Mouse (Mus musculus) brain, embryonic 14.5 days (tissue): ENCODE results near the gene Atp6v0d1. TPM values are rescaled to one million over a fixed set of nuclear protein-coding genes. Genes with fewer than 3 reads are reported as not detected.
"Not testable (repeated sequence)": the region's sequence is repeated elsewhere in the genome, so short reads cannot be mapped to it uniquely, and the experiment has no call there.

ENCODE experiments used
- DNase-seq: peaks from one replicate; pipeline ENCODE4 v3.0.0-alpha.2; 2011; ENCODE audit warnings: low read depth
- CTCF ChIP-seq: fragments of 200-500 bp; IDR thresholded peaks from 2 replicates; pipeline ENCODE4 v1.5.1; 2012; ENCODE audit warnings: inconsistent platforms, mild to moderate bottlenecking, moderate library complexity, borderline replicate concordance; ENCODE audit not compliant: insufficient read depth, insufficient read length; ENCODE audit errors: extremely low read depth
- POLR2A ChIP-seq: fragments of 200-500 bp; IDR thresholded peaks from 2 replicates; pipeline ENCODE4 v1.6.1; 2012; ENCODE audit warnings: mild to moderate bottlenecking, inconsistent platforms, borderline replicate concordance; ENCODE audit not compliant: poor library complexity, insufficient read depth, insufficient read length, severe bottlenecking; ENCODE audit errors: extremely low read depth
- polyA plus RNA-seq: library from polyadenylated mRNA; depleted of rRNA; stranded (reverse); fragments of >200 nt; gene quantifications from 2 replicates; pipeline ENCODE4 v1.2.3, GENCODE M21; 2012

Atp6v0d1 gene
- polyA plus RNA-seq, 1 experiment: 236 TPM

DNA sequence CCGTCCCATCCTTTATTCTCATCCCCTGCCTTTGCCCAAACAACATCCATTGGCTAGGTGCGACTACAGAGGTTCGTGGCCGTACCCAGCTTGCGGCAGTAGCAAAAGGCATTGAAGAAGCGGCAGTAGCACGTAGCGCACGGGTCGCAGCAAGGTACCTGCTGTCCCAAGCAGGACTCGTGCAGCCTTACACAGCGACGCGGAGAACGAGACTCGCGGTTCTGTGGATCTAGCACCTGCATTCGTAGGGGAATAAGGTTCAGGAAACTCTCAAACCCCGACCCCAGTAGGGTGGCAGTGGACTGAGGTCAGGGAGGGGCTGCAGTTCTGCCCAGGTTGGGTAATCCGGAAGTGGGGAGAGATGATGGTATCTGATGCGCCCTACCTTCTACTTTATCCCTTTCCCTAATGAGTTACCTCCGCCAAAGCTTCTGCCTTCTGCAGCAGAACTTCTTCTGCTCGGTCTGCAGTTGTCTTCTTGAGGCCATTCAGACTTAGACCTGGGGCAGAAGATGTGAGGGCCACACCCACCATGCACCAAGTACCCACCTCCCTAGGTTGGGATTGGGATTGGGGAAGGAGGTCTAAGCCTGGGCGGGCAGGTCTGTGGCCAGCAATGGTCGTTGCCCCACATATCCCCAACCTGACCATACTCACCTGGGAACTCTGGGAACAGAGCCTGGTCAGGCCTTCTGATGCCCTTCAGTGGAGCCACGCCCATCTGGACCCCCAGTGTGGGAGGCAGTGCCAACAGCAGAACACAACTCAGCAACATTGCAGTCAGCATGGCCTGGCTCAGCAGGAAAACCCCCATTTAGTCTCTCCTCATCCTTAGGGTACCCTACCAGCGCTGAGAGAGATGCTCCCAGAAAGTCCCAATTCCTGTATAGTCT, 1.1 kb upstream of the Atp6v0d1 start:
- no peak for TF ChIP-seq CTCF
- no peak for TF ChIP-seq POLR2A
- peak; percentile 53 for DNase-seq

DNA sequence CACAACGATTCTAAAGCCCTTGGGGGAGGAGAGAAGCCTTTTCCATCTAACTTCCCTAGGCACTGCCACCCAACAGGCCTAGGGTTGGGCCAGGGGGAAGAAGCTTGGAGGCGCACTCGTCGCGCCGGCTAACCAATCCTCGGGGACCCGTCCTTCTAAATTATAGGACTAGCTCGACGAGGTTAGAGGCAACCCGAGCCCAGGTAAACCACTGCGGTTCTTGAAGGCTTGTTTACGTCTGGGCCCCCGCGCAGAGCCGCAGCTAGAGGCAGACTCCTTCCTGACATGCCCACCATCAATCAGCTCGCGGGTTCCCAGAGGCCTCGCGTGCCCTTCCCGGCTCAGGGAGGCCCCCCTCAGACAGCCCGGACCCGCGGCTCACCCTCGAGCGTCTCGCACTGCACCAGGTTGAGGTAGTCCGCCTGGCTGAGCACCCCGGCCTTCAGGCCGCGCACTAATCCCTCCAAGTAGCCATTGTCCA, 406 bp downstream of the Atp6v0d1 start:
- DNase-seq: no peak
- TF ChIP-seq CTCF (no peak), POLR2A (no peak)

DNA sequence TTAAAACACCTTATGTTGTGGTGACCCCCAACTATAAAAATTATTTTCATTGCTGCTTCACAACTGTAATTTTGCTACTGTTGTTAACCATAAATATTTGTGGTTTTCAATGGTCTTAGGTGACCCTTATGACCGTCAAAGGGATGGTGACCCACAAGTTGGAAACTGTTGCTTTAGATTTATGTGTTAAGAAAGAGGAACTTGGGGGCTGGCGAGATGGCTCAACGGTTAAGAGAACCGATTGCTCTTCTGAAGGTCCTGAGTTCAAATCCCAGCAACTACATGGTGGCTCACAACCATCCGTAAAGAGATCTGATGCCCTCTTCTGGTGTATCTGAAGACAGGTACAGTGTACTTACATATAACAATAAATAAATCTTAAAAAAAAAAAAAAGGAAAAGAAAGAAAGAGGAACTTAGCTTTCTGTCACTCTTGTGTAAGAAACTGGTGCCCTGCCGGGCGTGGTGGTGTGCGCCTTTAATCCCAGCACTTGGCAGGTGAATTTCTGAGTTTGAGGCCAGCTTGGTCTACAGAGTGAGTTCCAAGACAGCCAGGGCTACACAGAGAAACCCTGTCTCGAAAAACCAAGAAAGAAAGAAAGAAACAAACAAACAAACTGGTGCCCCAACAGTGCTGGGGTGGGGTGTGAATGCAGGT, 1.1 kb downstream of the Atp6v0d1 start:
- not testable (repeated sequence) for DNase-seq

DNA sequence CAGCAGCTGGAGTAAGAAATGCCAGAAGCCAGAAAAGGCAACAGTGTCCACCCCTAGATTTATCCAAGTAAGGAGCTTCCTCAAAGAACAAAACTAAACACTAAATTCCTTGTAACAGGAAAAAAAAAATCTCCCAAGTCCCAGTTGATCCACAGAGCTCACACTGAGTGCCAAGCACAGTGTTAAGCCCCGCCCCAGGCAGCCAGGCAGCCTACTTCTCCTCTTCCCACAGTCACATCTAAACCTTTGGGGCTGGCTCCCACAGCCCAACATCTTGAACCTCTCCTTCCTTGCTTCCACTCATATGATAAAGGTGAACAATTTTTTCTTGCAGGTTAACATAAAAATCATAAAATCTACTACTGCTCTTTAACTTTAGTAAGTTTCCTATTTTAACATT, 2.0 kb downstream of the Atp6v0d1 start:
- no peak for TF ChIP-seq CTCF
- no peak for TF ChIP-seq POLR2A

DNA sequence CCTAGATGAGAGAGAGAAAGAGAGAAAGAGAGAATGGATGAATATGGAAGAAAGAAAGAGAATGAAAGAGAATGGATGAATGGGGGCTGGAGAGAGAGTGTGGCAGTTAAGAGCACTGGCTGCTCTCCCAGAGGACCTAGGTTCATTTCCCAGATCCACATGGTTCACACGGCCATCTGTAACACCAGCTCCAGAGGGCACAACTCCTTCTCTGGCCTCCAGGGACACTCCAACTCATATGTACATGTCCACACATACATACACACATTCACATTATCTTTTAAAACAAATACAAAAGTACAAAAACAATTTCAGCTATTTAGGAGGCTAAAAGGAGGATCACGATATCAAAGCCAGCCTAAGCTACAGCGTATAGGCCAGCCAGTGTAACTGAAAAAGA, 3.0 kb downstream of the Atp6v0d1 start:
- TF ChIP-seq POLR2A: no peak
- no peak for DNase-seq

More for the DNA sequence above, 2.0 kb downstream of the Atp6v0d1 start:
- no peak for DNase-seq

DNA sequence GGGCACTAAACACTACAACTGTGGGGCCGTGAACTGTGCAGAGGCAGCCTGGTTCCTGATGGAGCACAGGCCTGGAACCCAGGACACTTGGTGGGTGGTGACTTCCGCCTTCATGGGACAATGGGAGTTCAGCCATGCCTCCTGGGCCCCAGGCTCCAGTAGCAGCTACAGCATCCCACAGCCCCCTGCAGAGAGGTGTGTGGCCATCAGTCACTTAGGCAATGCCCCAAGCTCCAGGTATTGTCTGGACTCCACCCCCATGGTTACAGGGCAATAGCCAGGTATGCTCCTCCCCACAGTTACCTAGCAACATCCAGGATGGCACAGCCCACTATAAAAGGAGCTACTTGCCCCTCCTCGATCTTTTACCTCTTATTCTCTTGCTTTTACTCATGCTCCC, 10.6 kb downstream of the Atp6v0d1 start:
- no peak for TF ChIP-seq POLR2A
- TF ChIP-seq CTCF: no peak
- DNase-seq: no peak

DNA sequence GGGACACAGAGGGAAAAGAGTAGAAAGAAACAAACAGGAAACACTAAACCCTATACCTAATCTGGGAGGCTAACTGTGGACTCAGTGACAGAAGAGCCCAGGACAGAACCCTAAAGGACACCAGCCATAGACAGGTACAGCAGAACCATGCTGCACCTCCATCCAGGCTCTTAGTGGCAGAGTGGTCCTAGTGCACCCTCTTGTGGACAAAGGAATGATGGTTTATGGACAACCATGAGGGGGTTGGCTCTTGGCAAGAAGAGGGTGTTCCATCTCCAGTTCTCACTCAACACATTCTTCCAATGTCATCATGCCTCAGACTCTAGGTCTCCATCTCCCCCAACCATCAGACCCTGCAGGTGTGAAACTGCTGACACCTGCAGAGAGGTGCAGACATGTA, 11.8 kb downstream of the Atp6v0d1 start:
- peak; percentile 71 for DNase-seq
- TF ChIP-seq POLR2A: no peak
- TF ChIP-seq CTCF: peak; percentile 73

DNA sequence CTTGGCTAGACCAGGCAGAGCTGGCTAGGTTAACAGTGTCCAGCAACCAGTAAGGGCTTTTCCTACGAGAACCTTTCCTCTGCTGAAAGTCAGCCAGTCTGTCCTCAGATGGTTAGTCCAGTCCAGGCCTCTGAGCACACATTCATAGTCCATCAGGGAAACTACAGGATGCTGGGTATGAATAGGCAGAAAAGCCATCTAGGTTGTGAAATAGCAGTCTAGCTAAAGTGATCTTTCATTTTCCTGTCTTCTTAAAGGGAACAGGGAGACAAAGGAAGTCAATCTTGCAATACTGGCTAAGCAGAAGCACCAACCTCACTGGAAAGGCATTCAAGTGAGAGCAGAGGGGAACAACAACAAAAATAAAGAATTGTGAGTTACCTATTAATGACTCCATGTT, 13.0 kb downstream of the Atp6v0d1 start:
- no peak for DNase-seq
- TF ChIP-seq CTCF (no peak), POLR2A (no peak)

DNA sequence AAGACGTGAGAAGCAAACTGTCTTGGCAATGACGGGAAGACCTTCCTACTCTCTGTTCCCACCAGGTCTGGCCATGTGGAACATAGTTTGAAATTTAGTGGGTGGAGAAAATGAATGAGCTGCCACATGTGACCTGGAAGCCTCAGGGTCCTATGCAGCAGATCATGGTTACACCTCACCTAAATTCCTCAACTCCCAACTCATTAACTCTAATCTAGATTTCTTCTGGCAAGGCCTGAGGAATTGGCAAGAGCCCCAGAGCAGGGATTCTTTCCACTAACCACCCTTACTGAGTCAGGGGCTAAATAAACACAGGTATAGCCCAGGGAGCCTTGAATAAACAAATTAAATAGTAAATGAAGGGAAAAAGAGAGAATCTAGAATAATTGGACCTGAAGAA, 13.8 kb downstream of the Atp6v0d1 start:
- DNase-seq: no peak

DNA sequence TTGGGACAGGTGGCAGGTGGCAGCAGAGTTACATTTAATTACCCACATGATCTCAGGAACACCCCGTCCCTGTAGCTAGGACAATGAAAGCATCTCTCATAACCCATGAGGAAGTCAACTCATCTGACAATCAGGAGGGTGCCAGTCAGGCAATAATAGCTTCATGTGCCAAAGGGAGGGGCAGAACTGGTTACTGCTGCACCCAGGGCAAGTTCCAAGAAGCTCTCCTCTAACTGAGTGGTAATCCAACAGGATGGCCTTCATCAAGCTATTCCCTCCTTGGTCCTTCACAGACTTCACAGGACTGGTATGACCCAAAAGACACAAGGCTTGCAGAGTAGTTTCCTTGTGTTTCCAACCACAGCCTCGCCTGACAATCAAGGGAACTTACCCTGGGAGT, 15.8 kb downstream of the Atp6v0d1 start:
- DNase-seq: no peak
- no peak for TF ChIP-seq CTCF
- TF ChIP-seq POLR2A: no peak

More for the DNA sequence above, 13.8 kb downstream of the Atp6v0d1 start:
- TF ChIP-seq POLR2A (no peak), CTCF (no peak)

DNA sequence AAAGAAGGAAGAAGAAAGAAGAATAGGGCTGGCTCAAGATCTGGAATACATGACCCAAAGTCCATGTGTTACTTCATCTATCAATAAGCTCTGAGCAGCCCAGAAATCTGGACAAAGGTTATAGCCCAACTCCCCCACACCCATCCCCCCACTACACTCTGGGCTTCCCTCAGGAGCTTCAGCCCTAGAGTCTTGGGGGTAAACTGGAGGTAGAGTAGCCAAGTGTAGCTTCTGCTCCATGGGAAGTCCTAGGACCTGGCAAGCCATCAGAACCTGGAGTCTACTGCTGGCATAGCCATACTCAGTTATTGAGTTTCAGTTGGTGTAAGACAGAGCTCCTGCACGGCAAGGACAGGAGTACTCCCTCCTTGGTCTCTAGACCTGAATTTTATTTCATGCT, 16.3 kb downstream of the Atp6v0d1 start:
- TF ChIP-seq CTCF (no peak), POLR2A (no peak)
- no peak for DNase-seq
